Mouse (Mus musculus): ENCODE measurements at regions not wholly inside any gene's neighbourhood (a gene's known extent, or its start where the extent isn't known, plus 50 kb on each side); places are given as distances from the start of the nearest gene placed in this dataset.

DNA sequence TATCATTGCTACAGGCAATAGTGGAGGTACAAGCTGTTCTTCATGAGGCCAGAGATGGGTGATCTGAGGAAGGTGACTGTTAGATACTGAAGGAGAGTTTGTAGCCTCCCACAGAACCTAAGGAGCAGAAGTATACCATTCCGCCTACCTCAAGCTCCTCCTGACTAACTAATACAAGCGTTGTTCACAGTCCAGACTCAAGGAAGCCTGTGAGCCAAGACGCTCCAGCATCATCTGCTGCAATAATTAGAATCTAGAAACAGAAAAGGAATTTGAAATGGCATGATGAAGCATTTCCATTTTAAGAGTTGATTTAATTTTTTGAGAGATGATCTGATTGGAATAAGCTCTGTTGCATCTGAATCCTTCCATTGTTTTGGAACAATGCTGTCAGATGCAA lies 66.9 kb upstream of the Gadd45a start:
- TF ChIP-seq ZNF384 (IDR thresholded peaks at IDR 0.05; ENCODE audit: low read depth, low read length): no peak
- no peak for TF ChIP-seq CHD2 (IDR thresholded peaks at IDR 0.05; ENCODE audit: low read depth, low read length)
- no peak for TF ChIP-seq MAFK (IDR thresholded peaks at IDR 0.05; ENCODE audit: insufficient read depth, low read depth, low read length)
- TF ChIP-seq HCFC1 (IDR thresholded peaks at IDR 0.05; ENCODE audit: borderline replicate concordance, insufficient read depth, low read length): no peak
- no peak for TF ChIP-seq ZC3H11A (IDR thresholded peaks at IDR 0.05; ENCODE audit: borderline replicate concordance, low read depth, low read length)
